Mouse (Mus musculus): ENCODE data around the gene Tdgf1. TPM values are rescaled to one million over a fixed set of nuclear protein-coding genes. Genes with fewer than 3 reads are reported as not detected.
A peak's percentile ranks its signal among the peaks of the same experiment; 100 is the strongest.

The Tdgf1 gene
- polyA plus RNA-seq, 1 experiment from 2014 or later, result not detected

- H3K4me2 ChIP-seq (ENCODE audit: low read length), result no peak overlapping the region
- ATAC-seq (replicated peaks; ENCODE audit: low FRiP score, low read depth) (no peak), DNase-seq (ENCODE audit: low spot score) (no peak)
- no peak overlapping the region for H3K4me3 ChIP-seq (replicated peaks; ENCODE audit: low read depth, low read length)
- no peaks in the 10 kb centered on the region for H3K27me3 ChIP-seq (ENCODE audit: insufficient read depth, low read length)
- no peak overlapping the region for H3K27ac ChIP-seq
- WGBS, result 92% methylated on average over 11 of the region's 11 CpGs
- no peak for TF ChIP-seq CTCF (IDR thresholded peaks at IDR 0.05; ENCODE audit: low read depth)
- no peaks in the 10 kb centered on the region for H3K36me3 ChIP-seq (ENCODE audit: insufficient read depth, low read length)
- no peak overlapping the region for H3K9ac ChIP-seq (ENCODE audit: low read depth, low read length)
- no peaks in the 10 kb centered on the region for H3K4me1 ChIP-seq (replicated peaks; ENCODE audit: insufficient read depth, low read length)
- H3K9me3 ChIP-seq (replicated peaks; ENCODE audit: low read length), result no peaks in the 10 kb centered on the region
Observed at GRCm38 (mm10) chr9:110907201-110907837, 38.6 kb downstream of the Tdgf1 start.

- Histone ChIP-seq H3K9ac (ENCODE audit: low read depth, low read length) (no peak overlapping the region), H3K4me2 (ENCODE audit: low read length) (no peak overlapping the region), H3K4me3 (replicated peaks; ENCODE audit: low read depth, low read length) (no peak overlapping the region), H3K36me3 (ENCODE audit: insufficient read depth, low read length) (0 out of 2 replicates have a peak, but pooled peaks cover 5% of the 10 kb centered on the region), H3K9me3 (replicated peaks; ENCODE audit: low read length) (no peaks in the 10 kb centered on the region), H3K27ac (no peak overlapping the region), H3K4me1 (replicated peaks; ENCODE audit: insufficient read depth, low read length) (no peaks in the 10 kb centered on the region), H3K27me3 (ENCODE audit: insufficient read depth, low read length) (no peaks in the 10 kb centered on the region)
- ATAC-seq (replicated peaks; ENCODE audit: low FRiP score, low read depth) (no peak), DNase-seq (ENCODE audit: low spot score) (no peak)
- 84% methylated on average over 4 of the region's 4 CpGs for WGBS
- TF ChIP-seq CTCF (IDR thresholded peaks at IDR 0.05; ENCODE audit: low read depth), result no peak
Observed at GRCm38 (mm10) chr9:110902271-110902670, 43.7 kb downstream of the Tdgf1 start.

GRCm38 (mm10) chr9:110901204-110901603 is 44.8 kb downstream of the Tdgf1 start:
- no peak overlapping the region for H3K4me3 ChIP-seq (replicated peaks; ENCODE audit: low read depth, low read length)
- TF ChIP-seq CTCF (IDR thresholded peaks at IDR 0.05; ENCODE audit: low read depth), result no peak
- H3K9ac ChIP-seq (ENCODE audit: low read depth, low read length), result no peak overlapping the region
- no peak overlapping the region for H3K4me2 ChIP-seq (ENCODE audit: low read length)
- H3K27me3 ChIP-seq (ENCODE audit: insufficient read depth, low read length), result no peaks in the 10 kb centered on the region
- ATAC-seq (replicated peaks; ENCODE audit: low FRiP score, low read depth) (no peak), DNase-seq (ENCODE audit: low spot score) (no peak)
- H3K36me3 ChIP-seq (ENCODE audit: insufficient read depth, low read length), result 0 out of 2 replicates have a peak, but pooled peaks cover 5% of the 10 kb centered on the region
- H3K27ac ChIP-seq, result no peak overlapping the region
- no peaks in the 10 kb centered on the region for H3K9me3 ChIP-seq (replicated peaks; ENCODE audit: low read length)
- WGBS, result 94% methylated on average over 6 of the region's 6 CpGs
- H3K4me1 ChIP-seq (replicated peaks; ENCODE audit: insufficient read depth, low read length), result peaks cover 4% of the 10 kb centered on the region

GRCm38 (mm10) chr9:110899451-110900008 is 46.4 kb downstream of the Tdgf1 start:
- H3K4me3 ChIP-seq (replicated peaks; ENCODE audit: low read depth, low read length), result no peak overlapping the region
- H3K27me3 ChIP-seq (ENCODE audit: insufficient read depth, low read length), result no peaks in the 10 kb centered on the region
- ATAC-seq (replicated peaks; ENCODE audit: low FRiP score, low read depth) (no peak), DNase-seq (ENCODE audit: low spot score) (no peak)
- H3K9me3 ChIP-seq (replicated peaks; ENCODE audit: low read length), result no peaks in the 10 kb centered on the region
- peaks cover 6% of the 10 kb centered on the region for H3K4me1 ChIP-seq (replicated peaks; ENCODE audit: insufficient read depth, low read length)
- H3K9ac ChIP-seq (ENCODE audit: low read depth, low read length), result no peak overlapping the region
- WGBS, result 44% methylated on average over 10 of the region's 10 CpGs
- TF ChIP-seq CTCF (IDR thresholded peaks at IDR 0.05; ENCODE audit: low read depth), result no peak
- no peak overlapping the region for H3K4me2 ChIP-seq (ENCODE audit: low read length)
- H3K27ac ChIP-seq, result no peak overlapping the region
- H3K36me3 ChIP-seq (ENCODE audit: insufficient read depth, low read length), result 0 out of 2 replicates have a peak, but pooled peaks cover 5% of the 10 kb centered on the region

- H3K36me3 ChIP-seq (ENCODE audit: insufficient read depth, low read length), result 0 out of 2 replicates have a peak, but pooled peaks cover 5% of the 10 kb centered on the region
- DNase-seq (ENCODE audit: low spot score) (peak; percentile 19), ATAC-seq (replicated peaks; ENCODE audit: low FRiP score, low read depth) (peak; percentile 27)
- TF ChIP-seq CTCF (IDR thresholded peaks at IDR 0.05; ENCODE audit: low read depth), result no peak
- 8% methylated on average over 6 of the region's 6 CpGs for WGBS
- H3K4me3 ChIP-seq (replicated peaks; ENCODE audit: low read depth, low read length), result no peak overlapping the region
- peaks cover 6% of the 10 kb centered on the region for H3K4me1 ChIP-seq (replicated peaks; ENCODE audit: insufficient read depth, low read length)
- peak overlapping the region; percentile 37 for H3K4me2 ChIP-seq (ENCODE audit: low read length)
- H3K27me3 ChIP-seq (ENCODE audit: insufficient read depth, low read length), result no peaks in the 10 kb centered on the region
- H3K9ac ChIP-seq (ENCODE audit: low read depth, low read length), result no peak overlapping the region
- no peaks in the 10 kb centered on the region for H3K9me3 ChIP-seq (replicated peaks; ENCODE audit: low read length)
- H3K27ac ChIP-seq, result no peak overlapping the region
Observed at GRCm38 (mm10) chr9:110896595-110896994, 49.4 kb downstream of the Tdgf1 start.

GRCm38 (mm10) chr9:110895994-110896393 is 50.0 kb downstream of the Tdgf1 start:
- 17% methylated on average over 7 of the region's 7 CpGs for whole genome bisulfite sequencing
- Histone ChIP-seq H3K27ac (no peak overlapping the region), H3K4me3 (replicated peaks; ENCODE audit: low read depth, low read length) (no peak overlapping the region), H3K36me3 (ENCODE audit: insufficient read depth, low read length) (0 out of 2 replicates have a peak, but pooled peaks cover 5% of the 10 kb centered on the region), H3K4me1 (replicated peaks; ENCODE audit: insufficient read depth, low read length) (peaks cover 6% of the 10 kb centered on the region), H3K27me3 (ENCODE audit: insufficient read depth, low read length) (no peaks in the 10 kb centered on the region), H3K4me2 (ENCODE audit: low read length) (peak overlapping the region; percentile 37), H3K9ac (ENCODE audit: low read depth, low read length) (no peak overlapping the region), H3K9me3 (replicated peaks; ENCODE audit: low read length) (no peaks in the 10 kb centered on the region)
- DNase-seq (ENCODE audit: low spot score) (peak; percentile 12), ATAC-seq (replicated peaks; ENCODE audit: low FRiP score, low read depth) (peak; percentile 16; the same call in 1 of the 2 replicates)
- TF ChIP-seq CTCF (IDR thresholded peaks at IDR 0.05; ENCODE audit: low read depth), result no peak
